Mouse (Mus musculus) liver, postnatal 0 days (tissue): ENCODE results near the gene Csf3r.

Source experiments
- CTCF ChIP-seq: sonication (generic); IDR thresholded peaks from 2 replicates; pipeline ENCODE4 v1.5.1; 2016; ENCODE audit warnings: antibody characterized with exemption, low read depth
- EP300 ChIP-seq: IDR thresholded peaks from 2 replicates; pipeline ENCODE4 v1.6.1; 2016; ENCODE audit warnings: antibody characterized with exemption, low read depth, mild to moderate bottlenecking

- TF ChIP-seq EP300 (no peak), CTCF (no peak)
Observed at GRCm38 (mm10) chr4:125992206-125992605, 32.1 kb upstream of the Csf3r start.
